Mouse (Mus musculus) midbrain, embryonic 10.5 days (tissue): ENCODE results near the gene Atp13a2. TPM values are rescaled to one million over a fixed set of nuclear protein-coding genes. Genes with fewer than 3 reads are reported as not detected.
A peak's percentile ranks its signal among the peaks of the same experiment; 100 is the strongest.

ENCODE experiments used
- DNase-seq: peaks from one replicate; pipeline ENCODE4 v3.0.0-alpha.2; 2017; ENCODE audit warnings: low spot score
- H3K27ac ChIP-seq: fragments of 300-500 bp; sonication (generic); replicated peaks from 2 replicates; pipeline ENCODE4 v1.5.1; 2016; ENCODE audit warnings: mild to moderate bottlenecking
- H3K27me3 ChIP-seq: fragments of 300-500 bp; sonication (generic); 2 replicates; pipeline ENCODE4 v1.6.1; 2016; ENCODE audit warnings: low read depth, mild to moderate bottlenecking; ENCODE audit not compliant: poor library complexity, severe bottlenecking
- H3K36me3 ChIP-seq: fragments of 300-500 bp; sonication (generic); 2 replicates; pipeline ENCODE4 v1.6.1; 2016; ENCODE audit warnings: mild to moderate bottlenecking, moderate library complexity
- H3K4me1 ChIP-seq: fragments of 300-500 bp; sonication (generic); 2 replicates; pipeline ENCODE4 v1.6.1; 2016
- H3K4me3 ChIP-seq: fragments of 300-500 bp; sonication (generic); 2 replicates; pipeline ENCODE4 v1.5.1; 2016; ENCODE audit warnings: mild to moderate bottlenecking, moderate library complexity
- H3K9me3 ChIP-seq: fragments of 300-500 bp; sonication (generic); replicated peaks from 2 replicates; pipeline ENCODE4 v1.6.1; 2016; ENCODE audit warnings: mild to moderate bottlenecking
- WGBS: fragments of 180-500 bp; shearing (Covaris S2); methylation state at CpG from one replicate; pipeline ENCODE4 v1.1.7; 2016; 5-methylcytosine and 5-hydroxymethylcytosine counted together
- polyA plus RNA-seq: library from polyadenylated mRNA; unstranded; fragments of >200 nt; fragmentation: Nextera tagmentation; extraction: Ambion mirVana; gene quantifications from 2 replicates; pipeline ENCODE4 v1.2.1, GENCODE M21; 2016

The Atp13a2 gene
- polyA plus RNA-seq: 42.5 and 56.5 TPM in 2 replicates

DNA sequence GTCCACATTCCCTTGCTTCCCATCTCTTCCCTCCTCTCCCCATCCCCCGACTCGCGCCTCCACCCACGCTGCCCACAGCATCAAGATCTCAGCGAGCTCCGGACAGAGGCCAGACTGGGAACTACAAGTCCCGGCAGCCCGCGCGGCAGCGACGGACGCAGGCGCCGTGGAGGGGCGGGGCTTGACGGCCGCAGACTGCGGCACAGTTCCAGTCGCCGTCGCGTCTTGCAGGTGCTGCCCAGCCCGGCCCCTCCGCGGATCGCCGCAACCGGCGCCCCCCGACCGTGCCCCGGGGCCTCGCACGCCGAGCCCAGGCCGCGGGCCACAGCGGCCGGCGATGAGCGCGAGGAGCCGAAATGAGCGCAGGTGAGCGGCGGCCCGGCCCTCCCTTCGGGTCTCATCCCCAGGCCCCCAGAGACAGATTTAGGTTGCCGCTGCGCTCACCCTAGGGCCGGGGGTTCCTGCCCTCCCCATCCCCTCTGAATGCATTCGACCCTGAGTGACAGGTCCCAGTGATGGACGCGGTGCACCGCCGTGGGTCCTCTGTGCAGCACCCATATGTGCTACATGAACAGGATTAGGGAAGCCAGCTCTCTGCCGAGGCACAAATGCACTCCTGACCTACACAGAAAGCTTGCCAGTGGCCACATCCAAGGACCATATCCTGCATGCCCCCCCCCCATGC lies at the start of gene Atp13a2:
Atp13a2 (plus strand) TSS at position 163 of the 685 bp plus-strand sequence.
- under 1% methylated on average over 58 of the region's 58 CpGs for WGBS
- H3K4me1 ChIP-seq: peaks cover 63% of the 10 kb centered on the region
- peak; percentile 87 for DNase-seq
- H3K9me3 ChIP-seq: no peaks in the 10 kb centered on the region
- H3K27ac ChIP-seq: peak within 1 kb of the TSS; percentile 87
- H3K36me3 ChIP-seq: peaks cover 14% of the 10 kb centered on the region; the same call in 1 of the 2 replicates
- peak within 1 kb of the TSS; percentile 74 for H3K4me3 ChIP-seq
- no peaks in the 10 kb centered on the region for H3K27me3 ChIP-seq

DNA sequence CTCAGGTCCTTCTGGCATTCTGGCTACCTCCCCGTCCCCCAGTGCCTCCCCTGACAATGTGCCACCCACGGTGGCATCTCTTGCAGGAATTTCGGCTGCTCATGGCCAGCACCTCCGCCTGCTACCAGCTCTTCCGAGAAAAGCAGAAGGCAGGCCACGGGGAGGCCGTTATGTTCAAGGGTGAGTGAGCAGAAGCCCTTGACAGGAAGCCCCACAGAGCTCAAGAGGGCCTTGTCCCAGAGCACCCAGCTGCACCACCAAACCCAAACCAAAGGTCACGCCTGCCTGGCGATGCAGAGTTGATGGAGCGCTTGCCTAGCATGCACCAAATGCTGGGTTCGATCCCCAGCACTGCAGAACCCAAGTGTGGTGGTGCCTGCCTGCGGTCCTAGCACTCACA lies 42.3 kb upstream of the Atp13a2 start:
- DNase-seq: no peak
- no peaks in the 10 kb centered on the region for H3K27me3 ChIP-seq
- no peak overlapping the region for H3K27ac ChIP-seq
- peaks cover 6% of the 10 kb centered on the region; the same call in 1 of the 2 replicates for H3K4me1 ChIP-seq
- WGBS: 92% methylated on average over 12 of the region's 12 CpGs
- H3K4me3 ChIP-seq: no peak overlapping the region
- no peaks in the 10 kb centered on the region for H3K36me3 ChIP-seq
- H3K9me3 ChIP-seq: peaks cover 10% of the 10 kb centered on the region; the same call in 1 of the 2 replicates

DNA sequence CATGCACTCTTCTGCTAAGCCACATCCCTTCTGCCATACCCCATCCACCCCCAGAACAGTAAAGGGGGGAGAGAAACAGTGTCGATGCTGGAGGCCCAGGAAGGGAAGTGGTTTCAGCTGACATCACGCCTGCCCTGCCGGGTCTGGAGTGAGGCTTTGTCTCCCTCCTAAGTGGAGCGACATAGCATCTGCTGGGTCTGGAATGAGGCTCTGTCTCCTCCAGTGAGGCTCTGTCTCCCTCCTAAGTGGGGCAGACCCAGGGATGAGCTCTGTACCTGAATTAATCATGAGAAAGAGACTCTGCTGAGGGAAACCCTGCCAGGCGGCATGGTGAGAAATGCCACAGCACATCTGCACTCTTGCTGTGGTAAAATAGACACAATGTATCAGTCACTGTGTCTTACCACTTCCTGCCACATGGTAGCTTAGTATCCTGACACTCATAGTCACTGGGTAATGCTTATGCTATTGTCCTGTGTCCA lies 41.7 kb upstream of the Atp13a2 start:
- Histone ChIP-seq H3K27me3 (no peaks in the 10 kb centered on the region), H3K4me3 (no peak overlapping the region), H3K9me3 (peaks cover 10% of the 10 kb centered on the region; the same call in 1 of the 2 replicates), H3K36me3 (no peaks in the 10 kb centered on the region), H3K27ac (no peak overlapping the region), H3K4me1 (peaks cover 8% of the 10 kb centered on the region; the same call in 1 of the 2 replicates)
- 93% methylated on average over 5 of the region's 5 CpGs for WGBS
- no peak for DNase-seq

DNA sequence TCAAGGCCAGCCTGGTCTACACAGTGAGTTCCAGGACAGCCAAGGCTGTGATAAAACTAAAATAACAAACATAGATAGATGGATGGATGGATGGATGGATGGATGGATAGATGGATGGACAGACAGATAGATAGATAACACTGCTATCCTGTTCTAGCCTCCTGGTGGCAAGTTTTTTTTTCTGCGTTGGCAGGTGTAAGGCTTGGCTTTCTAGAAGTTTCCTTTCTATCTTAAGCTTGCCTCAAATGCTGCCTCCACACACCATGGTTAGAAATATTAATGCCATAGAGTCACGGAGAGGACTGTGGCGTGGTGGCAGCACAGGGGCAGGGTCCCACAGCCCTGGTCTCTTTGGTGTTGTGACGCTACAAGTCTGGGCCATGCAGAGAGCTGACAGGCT lies 41.1 kb upstream of the Atp13a2 start:
- H3K9me3 ChIP-seq: peaks cover 10% of the 10 kb centered on the region; the same call in 1 of the 2 replicates
- WGBS: 91% methylated on average over 4 of the region's 4 CpGs
- H3K27me3 ChIP-seq: no peaks in the 10 kb centered on the region
- H3K4me3 ChIP-seq: no peak overlapping the region
- peaks cover 8% of the 10 kb centered on the region; the same call in 1 of the 2 replicates for H3K4me1 ChIP-seq
- DNase-seq: no peak
- no peaks in the 10 kb centered on the region for H3K36me3 ChIP-seq
- H3K27ac ChIP-seq: no peak overlapping the region

DNA sequence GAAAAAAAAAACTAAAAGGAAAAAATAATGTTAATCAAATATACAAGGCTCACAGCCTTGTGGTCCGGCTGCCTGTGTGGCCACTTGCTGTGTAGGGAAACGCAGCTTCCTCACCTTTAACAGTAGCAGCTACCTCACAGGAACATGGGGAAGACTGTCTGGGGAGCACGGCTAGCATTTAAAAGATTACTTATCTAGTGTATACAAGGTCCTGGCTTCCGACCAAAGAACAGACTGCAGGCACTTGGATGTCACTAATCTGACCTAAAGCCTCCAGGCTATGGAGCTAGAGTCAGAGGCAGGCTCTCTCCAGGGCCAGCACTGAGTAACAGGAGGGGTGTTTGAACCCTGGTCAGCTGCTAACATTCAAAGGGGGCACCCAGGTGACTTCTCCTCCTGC lies 40.6 kb upstream of the Atp13a2 start:
- DNase-seq: no peak
- Histone ChIP-seq H3K4me1 (peaks cover 8% of the 10 kb centered on the region; the same call in 1 of the 2 replicates), H3K27ac (no peak overlapping the region), H3K36me3 (no peaks in the 10 kb centered on the region), H3K9me3 (peaks cover 10% of the 10 kb centered on the region; the same call in 1 of the 2 replicates), H3K4me3 (no peak overlapping the region), H3K27me3 (no peaks in the 10 kb centered on the region)
- 90% methylated on average over 4 of the region's 4 CpGs for WGBS

DNA sequence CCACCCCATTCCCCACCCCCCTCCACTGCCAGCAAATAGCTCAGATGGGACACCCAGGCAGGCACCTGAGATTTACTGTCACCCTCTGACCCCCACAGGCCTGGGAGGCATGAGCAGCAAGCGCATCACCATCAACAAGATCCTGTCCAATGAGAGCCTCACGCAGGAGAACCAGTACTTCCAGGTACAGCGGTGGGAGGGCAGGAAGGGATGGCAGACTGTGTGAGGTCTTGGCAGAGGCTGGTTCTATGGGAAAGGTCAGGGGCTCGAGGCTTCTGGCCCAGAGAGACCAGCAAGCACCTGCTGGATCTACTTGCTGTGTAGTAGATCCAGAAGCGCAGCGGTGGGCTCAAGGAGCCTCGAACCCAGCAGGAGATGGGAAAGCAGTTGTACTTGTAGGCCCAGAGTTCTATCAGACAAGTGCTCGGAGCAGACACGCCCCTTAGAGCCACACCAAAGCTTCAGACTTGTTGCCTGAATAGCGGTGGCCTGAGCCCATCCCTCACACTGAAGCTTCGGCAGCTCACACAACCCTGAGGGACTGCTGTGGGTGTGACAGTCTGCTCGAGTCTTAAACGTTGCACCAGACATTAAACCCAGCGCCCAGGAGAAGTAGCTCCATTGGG lies 40.0 kb upstream of the Atp13a2 start:
- no peak overlapping the region for H3K27ac ChIP-seq
- no peak for DNase-seq
- 83% methylated on average over 14 of the region's 14 CpGs for WGBS

DNA sequence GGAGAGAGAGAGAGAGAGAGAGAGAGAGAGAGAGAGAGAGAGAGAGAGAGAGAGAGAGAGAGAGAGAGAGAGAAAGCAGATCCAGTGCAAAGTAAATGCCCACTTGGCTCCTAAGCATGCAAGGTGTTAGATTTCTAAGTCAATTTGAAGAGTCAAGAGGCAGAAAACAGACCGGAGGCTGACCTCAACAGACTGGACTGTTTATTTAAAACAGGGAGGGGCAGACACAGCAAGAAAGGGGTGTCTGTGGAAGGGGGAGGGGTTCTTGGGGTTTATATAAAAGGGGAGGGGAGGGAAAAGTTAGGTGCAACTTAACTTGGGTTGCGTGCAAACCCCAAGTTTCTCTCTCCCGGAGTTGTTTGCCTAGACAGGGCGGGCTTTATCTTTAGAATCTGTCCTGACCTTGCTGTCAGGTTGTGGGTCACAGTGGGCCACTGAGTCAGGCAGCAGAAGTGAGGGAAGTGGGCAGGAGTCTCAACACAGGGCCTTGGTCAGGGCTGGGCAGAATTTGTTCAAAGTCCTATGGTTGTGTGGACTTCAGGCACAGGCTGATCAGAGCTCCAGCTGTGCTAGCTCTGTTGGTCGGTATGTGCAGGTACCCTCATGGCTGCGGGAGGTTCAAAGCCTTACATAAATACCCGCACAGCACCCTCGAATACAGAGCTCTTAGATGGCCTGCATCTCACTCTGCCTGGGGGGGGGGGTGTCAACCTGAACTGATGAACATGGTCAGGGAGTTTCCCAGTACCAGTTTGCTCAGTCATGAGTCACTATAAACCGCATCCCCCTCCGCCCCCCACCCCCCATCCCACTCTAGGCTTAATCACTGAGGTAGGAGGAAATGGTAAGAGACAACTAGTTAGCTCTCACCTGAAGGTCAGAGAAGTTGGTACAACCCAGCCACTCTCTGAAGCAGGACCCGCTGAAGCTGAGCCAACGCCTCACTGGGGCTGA lies 38.9 kb upstream of the Atp13a2 start:
- WGBS: 90% methylated on average over 12 of the region's 12 CpGs
- H3K4me1 ChIP-seq: peaks cover 8% of the 10 kb centered on the region; the same call in 1 of the 2 replicates
- H3K27ac ChIP-seq: no peak overlapping the region

More for the DNA sequence above, 40.0 kb upstream of the Atp13a2 start:
- H3K36me3 ChIP-seq: no peaks in the 10 kb centered on the region
- peaks cover 8% of the 10 kb centered on the region; the same call in 1 of the 2 replicates for H3K4me1 ChIP-seq
- H3K27me3 ChIP-seq: no peaks in the 10 kb centered on the region
- H3K4me3 ChIP-seq: no peak overlapping the region
- peaks cover 10% of the 10 kb centered on the region; the same call in 1 of the 2 replicates for H3K9me3 ChIP-seq

DNA sequence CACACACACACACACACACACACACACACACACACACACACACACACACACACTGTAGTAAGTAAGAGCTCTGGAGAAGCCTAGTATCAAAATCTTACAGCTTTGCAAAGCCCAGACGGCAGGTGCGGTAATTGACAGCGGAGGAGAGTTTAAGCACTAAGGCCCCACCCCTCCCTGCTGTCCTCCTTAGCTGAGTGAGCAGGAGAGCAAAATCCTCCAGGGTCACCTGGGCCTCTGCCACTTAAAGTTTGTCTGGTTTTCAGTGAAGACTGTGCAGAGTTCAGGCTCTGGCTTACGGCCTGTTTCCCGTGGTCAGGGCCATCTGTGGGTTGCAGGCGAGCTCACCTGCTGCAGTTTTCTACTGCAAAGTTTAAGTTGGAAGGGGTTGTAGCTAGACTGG lies 38.2 kb upstream of the Atp13a2 start:
- no peak overlapping the region; the same call in 1 of the 2 replicates for H3K27ac ChIP-seq
- H3K4me1 ChIP-seq: peaks cover 8% of the 10 kb centered on the region; the same call in 1 of the 2 replicates
- 90% methylated on average over 6 of the region's 6 CpGs for WGBS
- no peak overlapping the region for H3K4me3 ChIP-seq
- no peaks in the 10 kb centered on the region for H3K36me3 ChIP-seq
- DNase-seq: no peak
- H3K27me3 ChIP-seq: no peaks in the 10 kb centered on the region
- H3K9me3 ChIP-seq: peaks cover 10% of the 10 kb centered on the region; the same call in 1 of the 2 replicates

More for the DNA sequence above, 38.9 kb upstream of the Atp13a2 start:
- Histone ChIP-seq H3K27me3 (no peaks in the 10 kb centered on the region), H3K36me3 (no peaks in the 10 kb centered on the region), H3K4me3 (no peak overlapping the region), H3K9me3 (peaks cover 10% of the 10 kb centered on the region; the same call in 1 of the 2 replicates)
- no peak for DNase-seq

DNA sequence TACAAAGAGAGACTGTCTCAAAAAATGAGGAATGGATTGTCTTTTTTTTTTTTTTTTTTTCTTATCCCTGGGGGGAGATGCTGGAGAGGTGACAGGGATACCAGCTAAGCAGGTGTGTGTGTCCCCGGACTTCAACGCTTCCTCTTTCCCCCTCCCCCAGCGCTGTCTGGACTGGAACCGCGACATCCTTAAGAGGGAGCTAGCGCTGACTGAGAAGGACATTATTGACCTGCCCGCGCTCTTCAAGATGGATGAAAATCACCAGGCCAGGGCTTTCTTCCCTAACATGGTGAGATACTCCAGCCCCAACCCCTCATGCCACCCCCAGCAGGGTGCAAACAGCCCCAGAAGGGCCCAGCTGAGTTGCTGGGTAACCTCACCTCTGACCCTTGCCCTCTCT lies 37.6 kb upstream of the Atp13a2 start:
- Histone ChIP-seq H3K9me3 (peaks cover 6% of the 10 kb centered on the region; the same call in 1 of the 2 replicates), H3K4me3 (no peak overlapping the region), H3K27me3 (no peaks in the 10 kb centered on the region), H3K4me1 (peaks cover 8% of the 10 kb centered on the region; the same call in 1 of the 2 replicates), H3K27ac (no peak overlapping the region), H3K36me3 (no peaks in the 10 kb centered on the region)
- no peak for DNase-seq
- 81% methylated on average over 8 of the region's 8 CpGs for WGBS

DNA sequence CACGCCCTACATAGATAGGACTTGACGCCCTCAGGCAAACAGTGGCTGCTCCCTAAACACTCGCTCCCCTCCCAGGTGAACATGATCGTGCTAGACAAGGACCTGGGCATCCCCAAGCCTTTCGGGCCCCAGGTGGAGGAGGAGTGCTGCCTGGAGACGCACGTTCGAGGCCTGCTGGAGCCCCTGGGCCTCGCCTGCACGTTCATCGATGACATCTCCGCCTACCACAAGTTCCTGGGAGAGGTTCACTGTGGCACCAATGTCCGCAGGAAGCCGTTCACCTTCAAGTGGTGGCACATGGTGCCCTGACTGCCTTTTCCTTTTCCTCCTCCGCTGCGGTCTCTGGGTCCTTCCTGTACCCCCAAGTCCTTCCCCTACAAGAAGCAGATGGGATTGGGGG lies 37.1 kb upstream of the Atp13a2 start:
- H3K27me3 ChIP-seq: no peaks in the 10 kb centered on the region
- no peak for DNase-seq
- 89% methylated on average over 16 of the region's 16 CpGs for WGBS
- no peaks in the 10 kb centered on the region for H3K36me3 ChIP-seq
- H3K4me1 ChIP-seq: peaks cover 8% of the 10 kb centered on the region; the same call in 1 of the 2 replicates
- H3K4me3 ChIP-seq: no peak overlapping the region
- H3K9me3 ChIP-seq: 0 out of 2 replicates have a peak, but pooled peaks cover under 1% of the 10 kb centered on the region
- no peak overlapping the region for H3K27ac ChIP-seq

DNA sequence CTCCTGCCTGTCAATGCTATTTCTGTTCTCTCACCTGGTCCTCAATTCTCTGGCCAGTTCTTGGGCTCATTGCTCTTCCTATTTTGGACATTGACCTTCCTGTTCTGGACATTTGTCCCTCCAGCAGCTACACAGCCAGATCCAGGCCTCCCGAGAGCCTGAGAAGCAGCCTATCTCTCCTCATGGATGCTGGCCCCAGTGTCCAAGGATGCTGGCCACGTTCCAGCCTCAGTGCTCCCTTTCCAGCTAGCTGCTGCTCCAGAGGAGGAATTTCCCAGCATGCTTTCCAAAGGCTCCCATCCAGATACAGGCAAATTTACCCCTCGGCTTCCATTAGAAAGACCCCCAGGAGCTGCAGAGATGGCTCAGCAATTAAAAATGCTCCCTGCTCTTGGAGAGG lies 36.1 kb upstream of the Atp13a2 start:
- Histone ChIP-seq H3K36me3 (no peaks in the 10 kb centered on the region), H3K9me3 (no peaks in the 10 kb centered on the region), H3K4me1 (peaks cover 8% of the 10 kb centered on the region; the same call in 1 of the 2 replicates), H3K27me3 (no peaks in the 10 kb centered on the region), H3K4me3 (no peak overlapping the region), H3K27ac (no peak overlapping the region)
- DNase-seq: no peak
- WGBS: 89% methylated on average over 3 of the region's 3 CpGs
